Mouse (Mus musculus) kidney, embryonic 16.5 days (tissue): ENCODE data around the gene Rnf115. TPM values are rescaled to one million over a fixed set of nuclear protein-coding genes. Genes with fewer than 3 reads are reported as not detected.

Experiments used
- ATAC-seq: fragments of 200-750 bp; cut with Nextera tagmentation; 2 replicates; pipeline ENCODE4 v1.8.0; 2017; ENCODE audit warnings: moderate TSS enrichment; ENCODE audit not compliant: low FRiP score, low TSS enrichment
- H3K27ac ChIP-seq: fragments of 300-500 bp; sonication (generic); 2 replicates; pipeline ENCODE4 v1.5.1; 2014; ENCODE audit warnings: low read length
- H3K27me3 ChIP-seq: fragments of 300-500 bp; sonication (generic); 2 replicates; pipeline ENCODE4 v1.6.1; 2014; ENCODE audit warnings: low read length, control low read depth, mixed read lengths; ENCODE audit not compliant: insufficient read depth
- H3K36me3 ChIP-seq: fragments of 300-500 bp; sonication (generic); 2 replicates; pipeline ENCODE4 v1.6.1; 2014; ENCODE audit warnings: low read length, control low read depth, mixed read lengths; ENCODE audit not compliant: insufficient read depth
- H3K4me1 ChIP-seq: fragments of 300-500 bp; sonication (generic); 2 replicates; pipeline ENCODE4 v1.6.1; 2014; ENCODE audit warnings: low read length, control low read depth, mixed read lengths; ENCODE audit not compliant: insufficient read depth
- H3K4me2 ChIP-seq: fragments of 300-500 bp; sonication (generic); replicated peaks from 2 replicates; pipeline ENCODE4 v1.6.1; 2014; ENCODE audit warnings: low read depth, low read length
- H3K4me3 ChIP-seq: fragments of 300-500 bp; sonication (generic); 2 replicates; pipeline ENCODE4 v1.5.1; 2014; ENCODE audit warnings: mild to moderate bottlenecking, low read length
- H3K9ac ChIP-seq: fragments of 300-500 bp; sonication (generic); replicated peaks from 2 replicates; pipeline ENCODE4 v1.6.1; 2014; ENCODE audit warnings: low read length
- H3K9me3 ChIP-seq: fragments of 300-500 bp; sonication (generic); 2 replicates; pipeline ENCODE4 v1.6.1; 2016; ENCODE audit warnings: low read length, control low read depth
- WGBS: fragments of 180-500 bp; shearing (Covaris S2); extraction: QIAGEN DNeasy Blood & Tissue Kit; methylation state at CpG from one replicate; pipeline ENCODE4 v1.1.7; 2014; 5-methylcytosine and 5-hydroxymethylcytosine counted together
- polyA plus RNA-seq: library from polyadenylated mRNA; unstranded; fragments of >200 nt; fragmentation: Nextera tagmentation; extraction: Ambion mirVana; gene quantifications from 2 replicates; pipeline ENCODE4 v1.2.1, GENCODE M21; 2015

Rnf115 gene
- polyA plus RNA-seq, 1 experiment from 2014 or later = 56.6 TPM

- Histone ChIP-seq H3K4me1 (peaks cover 5% of the 10 kb centered on the region; the same call in 1 of the 2 replicates), H3K27me3 (no peaks in the 10 kb centered on the region), H3K27ac (no peak overlapping the region), H3K36me3 (peaks cover 49% of the 10 kb centered on the region), H3K4me3 (no peak overlapping the region), H3K9me3 (no peaks in the 10 kb centered on the region), H3K9ac (no peak overlapping the region), H3K4me2 (no peak overlapping the region)
- WGBS = 91% methylated on average over 11 of the region's 11 CpGs
- ATAC-seq = no peak
Observed at GRCm38 (mm10) chr3:96706217-96706616, 21.2 kb upstream of the Rnf115 start.

DNA sequence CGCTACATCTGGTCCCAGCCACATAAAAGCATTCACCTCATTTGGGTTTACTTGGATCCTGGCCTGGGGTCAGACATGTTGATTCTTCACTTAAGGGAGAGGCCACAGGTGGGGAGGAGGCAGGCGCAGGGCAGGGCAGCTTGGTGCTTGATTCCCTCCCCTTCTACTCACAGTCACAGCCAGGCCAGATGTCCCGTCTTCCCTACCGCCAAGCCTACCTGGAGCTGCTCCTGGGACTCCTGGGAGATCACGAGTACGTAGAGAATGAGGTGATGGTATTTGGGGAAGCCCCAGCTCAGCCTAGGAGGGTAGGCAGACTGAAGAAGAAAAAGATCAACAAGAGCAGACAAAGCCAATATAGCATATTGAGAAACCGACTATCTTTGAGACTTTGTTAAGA is 20.5 kb upstream of the Rnf115 start:
- 75% methylated on average over 7 of the region's 7 CpGs for WGBS
- Histone ChIP-seq H3K4me1 (peaks cover 5% of the 10 kb centered on the region; the same call in 1 of the 2 replicates), H3K4me2 (no peak overlapping the region), H3K36me3 (peaks cover 48% of the 10 kb centered on the region), H3K27ac (no peak overlapping the region), H3K9me3 (no peaks in the 10 kb centered on the region), H3K27me3 (no peaks in the 10 kb centered on the region), H3K4me3 (no peak overlapping the region), H3K9ac (no peak overlapping the region)
- no peak for ATAC-seq

GRCm38 (mm10) chr3:96707903-96708683 is 19.4 kb upstream of the Rnf115 start, which contains the start of gene Nudt17:
Gene Nudt17, minus strand, starts transcription at chr3:96708562.
- peak within 1 kb of the TSS; percentile 59 for H3K4me3 ChIP-seq
- H3K9me3 ChIP-seq = no peaks in the 10 kb centered on the region
- peaks cover 48% of the 10 kb centered on the region for H3K36me3 ChIP-seq
- ATAC-seq = peak; percentile 89
- peaks cover 5% of the 10 kb centered on the region; the same call in 1 of the 2 replicates for H3K4me1 ChIP-seq
- WGBS = 4% methylated on average over 42 of the region's 42 CpGs
- no peaks in the 10 kb centered on the region for H3K27me3 ChIP-seq
- peak within 1 kb of the TSS; percentile 96 for H3K4me2 ChIP-seq
- H3K9ac ChIP-seq = peak within 1 kb of the TSS; percentile 80
- H3K27ac ChIP-seq = no peak within 1 kb of the TSS

DNA sequence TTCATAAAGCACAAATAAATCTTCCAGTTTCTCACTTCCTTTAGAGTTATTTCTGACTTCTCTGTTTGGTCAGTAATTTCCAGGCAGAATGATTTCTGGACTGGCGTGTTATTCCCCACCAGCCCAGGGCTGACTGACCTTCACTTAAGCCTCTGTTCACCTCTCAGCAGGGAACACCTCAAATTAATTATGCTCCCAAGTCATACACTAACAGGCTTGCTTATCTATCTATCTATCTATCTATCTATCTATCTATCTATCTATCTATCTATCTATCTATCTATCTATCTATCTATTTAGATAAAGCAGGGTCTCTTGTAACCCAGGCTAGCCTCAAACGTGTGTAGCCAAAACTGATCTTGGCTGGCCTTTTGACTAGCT is 18.8 kb upstream of the Rnf115 start:
- peaks cover 47% of the 10 kb centered on the region for H3K36me3 ChIP-seq
- H3K4me3 ChIP-seq = no peak overlapping the region
- H3K4me1 ChIP-seq = peaks cover 5% of the 10 kb centered on the region; the same call in 1 of the 2 replicates
- no peaks in the 10 kb centered on the region for H3K27me3 ChIP-seq
- no peak overlapping the region for H3K27ac ChIP-seq
- H3K9ac ChIP-seq = no peak overlapping the region
- no peak for ATAC-seq
- no peaks in the 10 kb centered on the region for H3K9me3 ChIP-seq
- WGBS = 39% methylated on average over 2 of the region's 2 CpGs
- H3K4me2 ChIP-seq = peak overlapping the region; percentile 96

DNA sequence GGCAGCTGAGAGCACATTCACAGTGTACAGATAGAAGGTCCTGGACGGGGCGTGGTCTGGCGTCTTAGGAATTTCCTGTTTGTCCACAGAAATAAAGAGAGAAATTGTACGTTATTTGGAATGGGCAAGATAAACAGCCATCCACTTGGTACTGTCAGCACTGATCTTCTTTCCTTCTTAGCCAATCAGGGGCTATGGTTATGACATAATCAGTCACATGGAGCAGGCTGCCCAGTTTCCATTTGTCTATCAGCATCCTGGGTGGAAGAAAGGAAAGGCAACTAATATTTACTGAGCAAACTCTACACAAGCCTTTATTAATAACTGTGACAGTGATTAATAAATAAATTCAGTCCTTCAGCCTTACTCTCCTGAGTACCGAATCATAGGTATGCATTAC is 13.2 kb upstream of the Rnf115 start:
- ATAC-seq = no peak
- 85% methylated on average over 5 of the region's 5 CpGs for WGBS

GRCm38 (mm10) chr3:96715854-96716253 is 11.6 kb upstream of the Rnf115 start:
- 74% methylated on average over 2 of the region's 2 CpGs for WGBS

More for the DNA sequence above, 13.2 kb upstream of the Rnf115 start:
- Histone ChIP-seq H3K9me3 (no peaks in the 10 kb centered on the region), H3K27ac (no peak overlapping the region), H3K9ac (no peak overlapping the region), H3K27me3 (no peaks in the 10 kb centered on the region), H3K36me3 (peaks cover 70% of the 10 kb centered on the region), H3K4me2 (no peak overlapping the region), H3K4me3 (no peak overlapping the region), H3K4me1 (peaks cover 2% of the 10 kb centered on the region; the same call in 1 of the 2 replicates)

GRCm38 (mm10) chr3:96719173-96719572 is 8.3 kb upstream of the Rnf115 start:
- H3K27ac ChIP-seq = no peak overlapping the region
- WGBS = 38% methylated on average over 14 of the region's 14 CpGs
- no peaks in the 10 kb centered on the region for H3K9me3 ChIP-seq
- H3K36me3 ChIP-seq = peaks cover 61% of the 10 kb centered on the region
- H3K4me1 ChIP-seq = peaks cover 5% of the 10 kb centered on the region; the same call in 1 of the 2 replicates
- no peak overlapping the region; the same call in 1 of the 2 replicates for H3K9ac ChIP-seq
- no peaks in the 10 kb centered on the region for H3K27me3 ChIP-seq
- peak; percentile 35; the same call in 1 of the 2 replicates for ATAC-seq
- H3K4me2 ChIP-seq = peak overlapping the region; percentile 35
- H3K4me3 ChIP-seq = no peak overlapping the region

More at GRCm38 (mm10) chr3:96715854-96716253, 11.6 kb upstream of the Rnf115 start:
- Histone ChIP-seq H3K4me1 (peaks cover 5% of the 10 kb centered on the region; the same call in 1 of the 2 replicates), H3K27me3 (no peaks in the 10 kb centered on the region), H3K36me3 (peaks cover 60% of the 10 kb centered on the region), H3K9ac (no peak overlapping the region), H3K4me3 (no peak overlapping the region), H3K27ac (no peak overlapping the region), H3K9me3 (no peaks in the 10 kb centered on the region), H3K4me2 (no peak overlapping the region)
- no peak for ATAC-seq

DNA sequence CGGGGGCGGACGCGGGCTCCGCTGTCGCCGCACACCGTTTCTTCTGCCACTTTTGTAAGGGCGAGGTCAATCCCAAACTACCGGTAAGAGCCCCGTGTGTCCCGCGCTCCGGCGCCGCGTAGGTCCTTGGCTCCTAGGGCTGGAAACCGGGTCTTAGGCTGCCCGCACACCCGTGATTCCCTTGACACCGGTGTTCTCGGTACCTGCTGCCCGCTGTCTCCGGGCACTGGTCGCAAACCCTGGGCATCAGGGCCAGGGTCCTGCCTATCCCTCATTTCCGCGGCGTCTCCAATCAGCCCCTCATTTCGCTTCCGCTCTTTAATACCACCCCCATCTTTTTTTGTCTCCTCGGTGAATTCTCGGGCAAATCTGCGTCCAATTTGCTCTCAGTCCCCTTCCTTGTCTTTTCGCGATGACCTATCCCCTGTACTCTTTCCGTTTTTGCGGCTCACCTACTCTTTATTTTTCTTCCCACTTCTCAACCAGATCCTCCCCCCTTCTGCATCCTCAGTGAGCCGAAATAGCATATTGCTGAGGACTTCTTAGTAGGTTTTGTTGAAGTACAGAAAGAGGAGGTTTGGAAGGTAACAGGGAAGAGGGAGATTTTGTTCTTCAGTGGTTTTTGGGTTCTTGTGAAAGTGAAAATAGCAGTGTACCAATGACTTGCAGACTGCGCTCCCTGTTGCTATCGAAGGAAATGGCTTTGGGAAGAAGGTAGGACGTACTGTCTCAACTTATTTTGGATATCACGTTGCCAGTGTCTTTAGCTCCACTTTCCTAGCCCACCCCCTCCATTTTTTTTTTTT is 567 bp downstream of the Rnf115 start:
- WGBS = 1% methylated on average over 40 of the region's 42 CpGs
- Histone ChIP-seq H3K27ac (peak overlapping the region; percentile 62), H3K27me3 (no peaks in the 10 kb centered on the region), H3K4me1 (peaks cover 25% of the 10 kb centered on the region), H3K4me3 (peak overlapping the region; percentile 79), H3K4me2 (peak overlapping the region; percentile 64), H3K36me3 (peaks cover 15% of the 10 kb centered on the region), H3K9me3 (no peaks in the 10 kb centered on the region), H3K9ac (peak overlapping the region; percentile 75)
- peak; percentile 50 for ATAC-seq

- Histone ChIP-seq H3K27me3 (no peaks in the 10 kb centered on the region), H3K9ac (peak overlapping the region; percentile 75), H3K4me1 (peaks cover 25% of the 10 kb centered on the region), H3K36me3 (peaks cover 7% of the 10 kb centered on the region; the same call in 1 of the 2 replicates), H3K9me3 (no peaks in the 10 kb centered on the region), H3K4me3 (peak overlapping the region; percentile 79), H3K4me2 (peak overlapping the region; percentile 64), H3K27ac (peak overlapping the region; percentile 62; the same call in 1 of the 2 replicates)
- WGBS = 50% methylated on average over 7 of the region's 7 CpGs
- no peak for ATAC-seq
Observed at GRCm38 (mm10) chr3:96728634-96729402, 1.4 kb downstream of the Rnf115 start.
